Mouse (Mus musculus) liver, embryonic 11.5 days (tissue): ENCODE data around the gene Mbtps1. TPM values are rescaled to one million over a fixed set of nuclear protein-coding genes. Genes with fewer than 3 reads are reported as not detected.

Source experiments
- ATAC-seq: fragments of 200-750 bp; cut with Nextera tagmentation; replicated peaks from 2 replicates; pipeline ENCODE4 v1.8.0; 2017; ENCODE audit warnings: moderate number of reproducible peaks, mild to moderate bottlenecking, moderate TSS enrichment, moderate library complexity; ENCODE audit not compliant: low FRiP score
- DNase-seq: peaks from one replicate; pipeline ENCODE4 v3.0.0-alpha.2; 2017; ENCODE audit warnings: low spot score
- H3K27ac ChIP-seq: fragments of 300-500 bp; sonication (generic); 2 replicates; pipeline ENCODE4 v1.5.1; 2014; ENCODE audit warnings: mild to moderate bottlenecking, low read depth, low read length, control low read depth
- H3K27me3 ChIP-seq: fragments of 300-500 bp; sonication (generic); replicated peaks from 2 replicates; pipeline ENCODE4 v1.6.1; 2014; ENCODE audit warnings: low read length, mixed read lengths; ENCODE audit not compliant: control insufficient read depth, insufficient read depth
- H3K36me3 ChIP-seq: fragments of 300-500 bp; sonication (generic); 2 replicates; pipeline ENCODE4 v1.6.1; 2014; ENCODE audit warnings: mild to moderate bottlenecking, low read length, moderate library complexity, mixed read lengths; ENCODE audit not compliant: control insufficient read depth, insufficient read depth
- H3K4me1 ChIP-seq: fragments of 300-500 bp; sonication (generic); replicated peaks from 2 replicates; pipeline ENCODE4 v1.6.1; 2014; ENCODE audit warnings: low read length, mixed read lengths; ENCODE audit not compliant: control insufficient read depth, insufficient read depth
- H3K4me2 ChIP-seq: fragments of 300-500 bp; sonication (generic); 2 replicates; pipeline ENCODE4 v1.6.1; 2014; ENCODE audit warnings: mild to moderate bottlenecking, control low read depth, moderate library complexity
- H3K4me3 ChIP-seq: fragments of 300-500 bp; sonication (generic); 2 replicates; pipeline ENCODE4 v1.5.1; 2014; ENCODE audit warnings: low read depth, low read length, control low read depth
- H3K9ac ChIP-seq: fragments of 300-500 bp; sonication (generic); 2 replicates; pipeline ENCODE4 v1.6.1; 2014; ENCODE audit warnings: low read depth, low read length, control low read depth
- H3K9me3 ChIP-seq: fragments of 300-500 bp; sonication (generic); 2 replicates; pipeline ENCODE4 v1.6.1; 2016; ENCODE audit warnings: low read length, inconsistent platforms, mixed read lengths; ENCODE audit not compliant: control insufficient read depth
- WGBS: fragments of 180-500 bp; shearing (Covaris S2); extraction: QIAGEN DNeasy Blood & Tissue Kit; methylation state at CpG from one replicate; pipeline ENCODE4 v1.1.7; 2014; 5-methylcytosine and 5-hydroxymethylcytosine counted together
- polyA plus RNA-seq: library from polyadenylated mRNA; unstranded; fragments of >200 nt; fragmentation: Nextera tagmentation; extraction: Ambion mirVana; gene quantifications from 2 replicates; pipeline ENCODE4 v1.2.1, GENCODE M21; 2014

Gene Mbtps1
- polyA plus RNA-seq, 1 experiment from 2014 or later = 68.6 TPM

DNA sequence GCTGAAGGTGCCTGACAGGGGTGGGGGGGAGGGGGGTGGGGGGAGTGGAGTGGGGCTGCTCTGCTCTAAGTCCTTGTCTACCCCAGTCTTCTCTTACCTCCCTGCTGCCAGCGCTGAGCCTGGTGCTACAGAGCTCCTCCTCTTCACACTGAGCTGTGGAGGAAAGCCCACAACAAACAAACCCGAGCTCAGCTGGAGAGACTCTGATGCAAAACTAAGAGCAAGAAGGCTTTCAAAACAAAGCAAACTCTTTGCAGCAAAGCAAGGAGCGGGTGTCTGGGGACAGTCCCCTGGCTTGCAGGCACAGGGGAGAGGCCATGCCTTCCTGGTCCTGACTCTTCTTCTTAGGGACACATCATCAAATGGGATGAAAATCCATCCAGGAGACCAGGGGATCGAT, 11.3 kb upstream of the Mbtps1 start:
- Histone ChIP-seq H3K9ac (no peak overlapping the region), H3K36me3 (peaks cover 7% of the 10 kb centered on the region; the same call in 1 of the 2 replicates), H3K27me3 (no peaks in the 10 kb centered on the region), H3K4me3 (no peak overlapping the region), H3K4me2 (no peak overlapping the region), H3K9me3 (no peaks in the 10 kb centered on the region), H3K27ac (no peak overlapping the region), H3K4me1 (peaks cover 19% of the 10 kb centered on the region)
- DNase-seq (no peak), ATAC-seq (no peak)
- WGBS = 42% methylated on average over 4 of the region's 4 CpGs

DNA sequence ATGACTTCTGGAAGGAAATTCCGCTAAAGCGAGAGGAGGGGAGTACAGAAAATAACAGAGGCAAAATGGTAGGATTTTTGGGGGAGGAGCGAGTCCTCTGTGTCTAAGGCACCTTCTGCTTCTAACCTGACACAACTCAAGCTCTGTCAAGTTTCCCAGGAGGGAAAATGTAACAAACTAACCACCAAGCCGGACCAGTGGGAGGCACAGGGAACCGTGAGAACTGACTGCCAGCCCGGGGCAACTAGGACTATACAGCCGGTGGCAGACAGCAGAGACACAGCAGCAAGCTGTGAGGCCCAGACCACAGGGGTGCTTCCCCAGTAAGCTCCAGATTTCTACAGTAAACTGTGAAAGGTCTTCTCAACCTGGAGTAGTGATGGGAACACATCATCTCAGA, 10.4 kb upstream of the Mbtps1 start:
- Histone ChIP-seq H3K4me1 (peaks cover 18% of the 10 kb centered on the region), H3K9me3 (no peaks in the 10 kb centered on the region), H3K27me3 (no peaks in the 10 kb centered on the region), H3K9ac (no peak overlapping the region), H3K36me3 (peaks cover 10% of the 10 kb centered on the region; the same call in 1 of the 2 replicates), H3K4me3 (no peak overlapping the region), H3K27ac (no peak overlapping the region), H3K4me2 (no peak overlapping the region)
- WGBS = 67% methylated on average over 7 of the region's 7 CpGs
- ATAC-seq (no peak), DNase-seq (no peak)

DNA sequence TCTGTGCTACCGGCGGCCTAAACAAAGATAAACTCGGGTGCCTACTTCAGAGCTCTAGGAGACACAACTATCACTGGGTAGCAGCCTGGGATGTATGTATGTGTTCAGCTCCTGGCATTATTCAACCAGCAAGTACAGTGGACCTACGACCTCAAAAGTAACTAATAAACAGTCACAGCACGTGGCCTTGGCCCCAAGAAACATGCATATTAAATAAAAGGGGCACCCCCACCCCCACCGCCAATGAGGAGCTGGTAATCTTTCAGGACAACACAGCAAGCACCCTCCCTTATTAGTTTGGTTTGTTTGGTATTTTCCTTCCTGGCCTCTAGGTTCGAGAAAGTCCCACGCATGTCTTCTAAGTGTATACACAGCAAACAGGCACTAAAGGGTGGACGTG, 9.7 kb upstream of the Mbtps1 start:
- ATAC-seq = no peak
- Histone ChIP-seq H3K27me3 (no peaks in the 10 kb centered on the region), H3K36me3 (peaks cover 10% of the 10 kb centered on the region; the same call in 1 of the 2 replicates), H3K4me1 (peaks cover 11% of the 10 kb centered on the region), H3K4me3 (no peak overlapping the region), H3K9me3 (no peaks in the 10 kb centered on the region), H3K9ac (no peak overlapping the region), H3K4me2 (no peak overlapping the region), H3K27ac (no peak overlapping the region)
- DNase-seq = no peak
- 83% methylated on average over 9 of the region's 9 CpGs for WGBS

DNA sequence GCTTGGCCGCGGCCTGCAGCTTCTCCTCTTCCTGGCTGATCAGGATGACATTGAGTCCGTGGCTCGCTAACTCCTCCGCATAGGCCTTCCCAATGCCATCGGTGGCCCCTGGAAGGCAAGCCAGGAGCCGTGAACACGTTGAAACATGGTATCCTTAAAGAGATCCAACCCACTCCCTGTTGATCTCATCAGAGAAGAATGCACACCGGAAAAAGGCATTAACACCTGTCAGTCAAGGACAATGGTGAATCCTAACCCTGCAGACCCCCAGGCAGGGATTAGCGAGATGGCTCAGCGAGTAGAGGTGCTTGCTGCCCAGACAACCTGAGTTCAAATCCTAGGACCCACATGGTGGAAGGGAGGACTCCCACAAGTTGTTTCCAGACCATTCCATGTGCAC, 7.8 kb upstream of the Mbtps1 start:
- ATAC-seq = no peak
- H3K36me3 ChIP-seq = peaks cover 12% of the 10 kb centered on the region
- H3K4me1 ChIP-seq = peaks cover 3% of the 10 kb centered on the region; the same call in 1 of the 2 replicates
- H3K9me3 ChIP-seq = no peaks in the 10 kb centered on the region
- no peak overlapping the region for H3K27ac ChIP-seq
- no peaks in the 10 kb centered on the region for H3K27me3 ChIP-seq
- H3K9ac ChIP-seq = no peak overlapping the region
- no peak overlapping the region for H3K4me2 ChIP-seq
- 80% methylated on average over 11 of the region's 11 CpGs for WGBS
- H3K4me3 ChIP-seq = no peak overlapping the region
- DNase-seq = no peak

DNA sequence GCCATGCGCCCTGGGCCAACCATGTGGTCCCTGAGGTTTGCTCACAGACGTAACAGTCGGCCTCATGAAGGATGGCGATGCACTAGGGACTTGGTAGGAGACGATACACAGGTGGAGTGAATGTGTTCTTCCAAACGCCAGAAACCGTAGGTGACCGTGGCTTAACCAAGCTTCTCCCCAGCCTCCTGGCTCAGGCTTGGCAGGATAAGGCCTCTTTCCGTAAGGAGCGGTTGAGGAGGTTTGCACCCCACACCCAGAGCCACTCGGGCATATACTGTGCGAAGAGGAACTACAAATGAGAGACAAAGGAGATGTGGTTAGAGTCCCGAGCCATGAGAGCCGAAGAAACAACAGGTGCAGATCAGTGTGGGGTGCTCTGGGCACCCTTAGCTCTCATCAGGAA, 5.3 kb upstream of the Mbtps1 start:
- no peak overlapping the region for H3K27ac ChIP-seq
- H3K36me3 ChIP-seq = peaks cover 12% of the 10 kb centered on the region
- H3K4me1 ChIP-seq = no peaks in the 10 kb centered on the region; the same call in 1 of the 2 replicates
- H3K9me3 ChIP-seq = no peaks in the 10 kb centered on the region
- H3K4me3 ChIP-seq = no peak overlapping the region
- no peak overlapping the region for H3K4me2 ChIP-seq
- no peaks in the 10 kb centered on the region for H3K27me3 ChIP-seq
- no peak for DNase-seq
- ATAC-seq = no peak
- 88% methylated on average over 14 of the region's 14 CpGs for WGBS
- no peak overlapping the region for H3K9ac ChIP-seq

DNA sequence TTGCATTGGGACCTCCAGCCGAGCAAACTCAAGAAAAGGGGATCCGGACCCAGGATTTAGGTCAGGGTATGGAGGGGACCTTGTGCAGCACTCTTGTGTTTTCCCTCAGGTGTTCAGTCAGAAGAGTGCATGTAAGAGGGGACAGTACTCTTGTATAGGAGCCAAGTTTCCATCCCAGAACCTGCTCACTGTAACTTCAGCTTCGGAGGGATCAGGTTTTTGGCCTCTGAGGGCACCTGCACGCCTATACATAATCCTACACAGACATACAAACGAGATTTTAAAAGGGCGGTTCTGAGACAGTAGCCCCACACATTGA, 826 bp upstream of the Mbtps1 start:
- peak overlapping the region; percentile 72 for H3K27ac ChIP-seq
- H3K4me2 ChIP-seq = peak overlapping the region; percentile 79
- 85% methylated on average over 6 of the region's 6 CpGs for WGBS
- peaks cover 2% of the 10 kb centered on the region for H3K36me3 ChIP-seq
- ATAC-seq = no peak; the same call in 1 of the 2 replicates
- DNase-seq = no peak
- peaks cover 23% of the 10 kb centered on the region for H3K4me1 ChIP-seq
- H3K9me3 ChIP-seq = no peaks in the 10 kb centered on the region
- H3K9ac ChIP-seq = peak overlapping the region; percentile 71
- H3K4me3 ChIP-seq = peak overlapping the region; percentile 87; the same call in 1 of the 2 replicates
- H3K27me3 ChIP-seq = no peaks in the 10 kb centered on the region

DNA sequence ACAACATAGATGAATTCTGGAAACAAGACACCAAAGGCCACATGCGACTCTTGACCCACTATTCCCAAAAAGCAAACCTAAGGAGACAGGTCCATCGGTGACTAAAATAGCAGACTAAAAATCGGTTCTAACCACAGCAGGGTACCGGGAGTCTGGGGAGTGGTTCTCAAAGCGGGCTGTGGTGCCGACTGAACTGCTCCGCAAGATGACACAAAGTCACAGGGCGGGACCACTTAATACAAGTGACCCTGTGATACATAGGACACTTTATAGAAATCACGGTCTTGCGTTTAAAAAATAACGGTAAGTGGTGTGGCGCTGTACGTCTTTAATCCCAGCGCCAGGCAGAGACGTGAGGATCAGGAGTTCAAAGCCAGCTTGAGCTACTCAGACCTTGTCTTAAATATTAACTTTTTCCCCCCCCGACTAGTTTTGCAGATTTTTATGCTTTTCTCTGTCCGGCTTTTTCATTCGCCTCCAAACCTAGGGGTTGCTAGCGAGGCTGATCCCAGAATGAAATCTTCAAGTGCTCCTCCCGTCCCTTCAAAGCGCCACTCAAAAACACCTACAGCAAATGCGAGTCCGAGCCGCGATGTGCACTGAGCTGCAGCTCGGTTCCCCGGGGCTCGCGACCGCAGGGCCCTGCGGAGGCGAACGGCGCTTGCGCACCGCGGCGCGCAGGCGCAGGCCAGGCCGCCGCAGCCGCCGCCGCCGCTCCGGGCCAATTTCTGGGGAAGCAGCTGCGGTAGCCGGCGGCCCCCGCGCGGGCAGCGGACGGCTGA, 523 bp downstream of the Mbtps1 start:
- Histone ChIP-seq H3K9ac (peak overlapping the region; percentile 88), H3K4me1 (peaks cover 35% of the 10 kb centered on the region), H3K36me3 (peaks cover 2% of the 10 kb centered on the region; the same call in 1 of the 2 replicates), H3K27me3 (no peaks in the 10 kb centered on the region), H3K4me3 (peak overlapping the region; percentile 87), H3K4me2 (peak overlapping the region; percentile 81), H3K27ac (peak overlapping the region; percentile 86), H3K9me3 (no peaks in the 10 kb centered on the region)
- no peak for DNase-seq
- under 1% methylated on average over 55 of the region's 55 CpGs for WGBS
- ATAC-seq = peak; percentile 88

DNA sequence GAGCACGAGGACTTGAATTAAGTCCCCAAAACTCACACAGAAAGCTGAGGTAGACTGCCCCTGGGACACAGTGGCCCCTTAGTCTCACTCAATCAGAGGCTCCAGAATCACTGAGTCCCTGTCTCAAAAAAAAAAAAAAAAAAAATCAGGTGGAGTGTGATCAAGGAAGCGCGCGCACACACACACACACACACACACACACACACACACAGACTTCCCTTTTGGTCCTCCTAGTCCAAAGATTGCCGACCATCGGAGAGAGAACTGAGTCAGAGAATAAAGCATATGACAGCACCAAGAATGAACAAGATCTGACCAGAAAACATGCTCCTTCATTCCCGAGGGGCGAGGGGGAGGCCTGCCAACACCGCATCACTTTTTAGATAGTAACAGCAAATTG, 1.4 kb downstream of the Mbtps1 start:
- no peak overlapping the region for H3K27ac ChIP-seq
- DNase-seq = no peak
- H3K4me1 ChIP-seq = peaks cover 40% of the 10 kb centered on the region
- peak overlapping the region; percentile 88 for H3K9ac ChIP-seq
- WGBS = 74% methylated on average over 9 of the region's 9 CpGs
- H3K4me2 ChIP-seq = peak overlapping the region; percentile 81
- no peak for ATAC-seq
- H3K4me3 ChIP-seq = peak overlapping the region; percentile 87
- H3K9me3 ChIP-seq = no peaks in the 10 kb centered on the region
- H3K27me3 ChIP-seq = no peaks in the 10 kb centered on the region
- H3K36me3 ChIP-seq = peaks cover under 1% of the 10 kb centered on the region; the same call in 1 of the 2 replicates

DNA sequence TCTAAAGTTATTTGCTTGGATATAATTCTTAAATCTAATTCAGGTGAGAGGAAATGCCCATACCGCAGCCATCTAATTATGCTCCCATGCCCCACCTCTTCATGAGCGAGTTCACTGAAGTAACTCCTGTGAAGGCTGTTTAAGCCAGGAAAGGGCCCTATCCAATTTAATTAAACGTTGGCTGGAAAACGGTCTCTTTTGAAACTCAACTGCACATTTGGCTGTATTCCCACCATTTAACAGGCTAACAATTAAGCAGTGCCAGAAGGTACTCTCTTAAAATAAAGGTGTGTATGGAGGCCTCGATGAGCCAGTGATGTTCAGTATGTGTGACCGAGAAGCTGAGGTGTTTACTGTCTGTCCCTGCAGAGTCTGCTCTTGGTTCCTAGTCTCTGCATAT, 2.7 kb downstream of the Mbtps1 start:
- ATAC-seq (no peak), DNase-seq (no peak)
- no peaks in the 10 kb centered on the region for H3K9me3 ChIP-seq
- 93% methylated on average over 6 of the region's 6 CpGs for WGBS
- H3K4me3 ChIP-seq = no peak overlapping the region
- no peak overlapping the region for H3K4me2 ChIP-seq
- no peaks in the 10 kb centered on the region for H3K27me3 ChIP-seq
- H3K9ac ChIP-seq = no peak overlapping the region
- H3K4me1 ChIP-seq = peaks cover 44% of the 10 kb centered on the region
- no peaks in the 10 kb centered on the region for H3K36me3 ChIP-seq
- H3K27ac ChIP-seq = no peak overlapping the region
